Mouse (Mus musculus): ENCODE measurements at regions not wholly inside any gene's neighbourhood (a gene's known extent, or its start where the extent isn't known, plus 50 kb on each side); places are given as distances from the start of the nearest gene placed in this dataset.

DNA sequence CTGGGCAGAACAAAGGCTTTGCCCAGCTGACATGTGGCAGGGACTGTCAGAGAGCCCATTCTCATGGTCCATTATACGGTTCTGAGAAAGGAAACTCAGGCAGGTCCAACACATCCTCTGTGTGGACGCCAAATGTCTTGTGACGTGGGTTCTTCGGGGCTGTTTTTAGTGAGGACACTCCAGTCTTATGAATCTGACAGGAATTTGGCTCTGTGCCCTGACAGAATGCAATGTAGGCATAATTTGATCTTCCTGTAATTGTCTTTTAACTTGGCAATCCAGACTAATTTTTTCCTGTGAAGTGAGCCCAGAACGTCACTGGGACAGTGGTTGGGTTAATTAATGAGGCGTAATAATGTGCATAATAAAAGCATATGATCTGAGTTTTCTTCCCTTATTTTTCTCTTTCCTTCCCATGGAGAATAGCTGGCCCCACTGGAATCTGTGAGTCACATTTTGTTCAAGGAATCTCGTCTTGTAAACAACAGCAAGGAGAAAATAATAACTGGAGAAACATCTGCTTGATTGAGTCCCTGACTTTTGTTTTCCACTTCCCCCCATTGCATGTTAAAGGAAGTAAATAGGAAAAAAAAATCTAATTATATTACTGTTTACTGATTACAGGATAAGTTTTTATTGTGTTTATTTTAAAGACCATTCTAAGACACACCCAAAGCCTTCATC is 255.8 kb upstream of the 1700056E22Rik start:
- TF ChIP-seq CTCF (IDR thresholded peaks at IDR 0.05; ENCODE audit: control insufficient read depth, insufficient read depth, insufficient read length) (no peak), MAX (IDR thresholded peaks at IDR 0.05) (no peak), MYOG (IDR thresholded peaks at IDR 0.05; ENCODE audit: control insufficient read depth, extremely low read depth, insufficient read length) (no peak), USF1 (IDR thresholded peaks at IDR 0.05; ENCODE audit: low read depth) (no peak)

Measured in C2C12 (cell line).